Mouse (Mus musculus) lung, embryonic 15.5 days (tissue): ENCODE results near the gene Dpysl5. TPM values are rescaled to one million over a fixed set of nuclear protein-coding genes. Genes with fewer than 3 reads are reported as not detected.

Experiments used
- ATAC-seq: fragments of 200-750 bp; cut with Nextera tagmentation; 2 replicates; pipeline ENCODE4 v1.8.0; 2017; ENCODE audit warnings: moderate number of reproducible peaks, borderline replicate concordance; ENCODE audit not compliant: low FRiP score, low TSS enrichment; ENCODE audit errors: extremely low read depth
- H3K27ac ChIP-seq: fragments of 300-500 bp; sonication (generic); 2 replicates; pipeline ENCODE4 v1.5.1; 2015; ENCODE audit warnings: moderate library complexity, mild to moderate bottlenecking, inconsistent platforms
- H3K27me3 ChIP-seq: fragments of 300-500 bp; sonication (generic); 2 replicates; pipeline ENCODE4 v1.6.1; 2015; ENCODE audit warnings: inconsistent platforms
- H3K36me3 ChIP-seq: fragments of 300-500 bp; sonication (generic); 2 replicates; pipeline ENCODE4 v1.6.1; 2015; ENCODE audit warnings: inconsistent platforms
- H3K4me1 ChIP-seq: fragments of 300-500 bp; sonication (generic); 2 replicates; pipeline ENCODE4 v1.6.1; 2015; ENCODE audit warnings: inconsistent platforms
- H3K4me2 ChIP-seq: fragments of 300-500 bp; sonication (generic); 2 replicates; pipeline ENCODE4 v1.6.1; 2015; ENCODE audit warnings: inconsistent platforms, mild to moderate bottlenecking, moderate library complexity
- H3K4me3 ChIP-seq: fragments of 300-500 bp; sonication (generic); 2 replicates; pipeline ENCODE4 v1.5.1; 2015; ENCODE audit warnings: mild to moderate bottlenecking, inconsistent platforms
- H3K9ac ChIP-seq: fragments of 300-500 bp; sonication (generic); 2 replicates; pipeline ENCODE4 v1.6.1; 2015; ENCODE audit warnings: inconsistent platforms
- H3K9me3 ChIP-seq: fragments of 300-500 bp; sonication (generic); 2 replicates; pipeline ENCODE4 v1.6.1; 2016; ENCODE audit warnings: inconsistent platforms
- WGBS: fragments of 180-500 bp; shearing (Covaris S2); methylation state at CpG from one replicate; pipeline ENCODE4 v1.1.7; 2015; 5-methylcytosine and 5-hydroxymethylcytosine counted together
- polyA plus RNA-seq: library from polyadenylated mRNA; unstranded; fragments of >200 nt; fragmentation: Nextera tagmentation; extraction: Ambion mirVana; gene quantifications from 2 replicates; pipeline ENCODE4 v1.2.1, GENCODE M21; 2015

The Dpysl5 gene
- polyA plus RNA-seq, 1 experiment from 2014 or later = 5.3 TPM

DNA sequence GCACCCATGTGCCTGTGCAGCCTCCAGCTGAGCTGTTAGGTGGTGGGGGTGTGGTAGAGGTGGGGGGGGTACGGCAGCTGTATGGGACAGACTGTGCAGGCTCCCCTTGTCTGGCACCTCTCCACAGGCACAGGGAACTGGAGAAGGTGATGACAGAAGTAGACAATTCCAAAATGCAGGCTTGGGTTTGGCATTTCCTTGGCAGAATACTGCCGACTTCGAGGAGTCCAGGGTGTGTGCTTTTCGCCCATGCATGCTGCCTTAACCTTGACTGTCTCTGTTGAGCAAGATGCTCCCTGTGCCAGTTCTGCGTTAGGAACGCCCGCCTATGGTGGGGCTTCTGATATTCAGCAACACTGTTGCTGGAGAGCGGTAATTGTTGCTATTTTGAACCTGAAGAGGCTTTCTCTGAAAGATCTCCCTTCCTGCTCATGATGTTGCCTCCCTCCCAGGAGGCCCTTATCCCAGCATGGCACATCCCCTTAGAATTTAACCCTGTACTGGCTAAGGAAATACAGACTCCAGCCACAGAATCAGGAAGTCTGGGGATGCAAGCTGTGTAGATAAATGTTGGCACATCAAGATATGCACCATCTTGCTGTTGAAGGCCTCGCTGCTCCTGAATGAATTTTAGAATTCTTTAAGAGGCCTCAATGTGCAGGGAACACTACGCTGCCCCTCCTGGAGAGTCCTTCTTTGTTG is 26.9 kb downstream of the Dpysl5 start:
- H3K27me3 ChIP-seq = no peaks in the 10 kb centered on the region
- ATAC-seq = no peak
- no peak overlapping the region for H3K4me3 ChIP-seq
- H3K27ac ChIP-seq = no peak overlapping the region
- no peaks in the 10 kb centered on the region for H3K36me3 ChIP-seq
- H3K9me3 ChIP-seq = no peaks in the 10 kb centered on the region
- H3K9ac ChIP-seq = no peak overlapping the region
- 35% methylated on average over 10 of the region's 10 CpGs for WGBS
- no peak overlapping the region for H3K4me2 ChIP-seq
- H3K4me1 ChIP-seq = peaks cover 9% of the 10 kb centered on the region

DNA sequence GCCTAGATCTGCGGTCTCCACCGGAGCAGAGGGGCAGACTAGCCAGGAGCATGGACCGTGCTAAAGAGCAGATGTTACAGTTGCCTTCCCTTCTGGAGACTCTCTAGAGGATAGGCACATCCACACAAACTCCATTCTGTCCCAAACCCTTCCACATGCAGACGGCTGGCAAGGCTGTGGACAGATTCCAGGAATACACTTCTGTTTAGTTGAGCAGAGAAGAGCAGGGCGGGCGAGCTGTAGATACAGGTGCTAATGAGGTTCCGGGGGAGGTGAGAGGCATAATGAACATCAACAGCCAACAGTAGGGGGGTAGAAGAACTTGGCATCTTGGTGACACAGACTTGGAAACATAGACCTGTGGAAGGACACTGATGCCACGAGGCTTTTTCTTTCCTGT is 28.2 kb downstream of the Dpysl5 start:
- 78% methylated on average over 8 of the region's 8 CpGs for WGBS
- Histone ChIP-seq H3K4me1 (peaks cover 9% of the 10 kb centered on the region), H3K4me2 (no peak overlapping the region), H3K9ac (no peak overlapping the region), H3K4me3 (no peak overlapping the region), H3K27me3 (no peaks in the 10 kb centered on the region), H3K27ac (no peak overlapping the region), H3K9me3 (no peaks in the 10 kb centered on the region), H3K36me3 (no peaks in the 10 kb centered on the region)
- ATAC-seq = no peak

DNA sequence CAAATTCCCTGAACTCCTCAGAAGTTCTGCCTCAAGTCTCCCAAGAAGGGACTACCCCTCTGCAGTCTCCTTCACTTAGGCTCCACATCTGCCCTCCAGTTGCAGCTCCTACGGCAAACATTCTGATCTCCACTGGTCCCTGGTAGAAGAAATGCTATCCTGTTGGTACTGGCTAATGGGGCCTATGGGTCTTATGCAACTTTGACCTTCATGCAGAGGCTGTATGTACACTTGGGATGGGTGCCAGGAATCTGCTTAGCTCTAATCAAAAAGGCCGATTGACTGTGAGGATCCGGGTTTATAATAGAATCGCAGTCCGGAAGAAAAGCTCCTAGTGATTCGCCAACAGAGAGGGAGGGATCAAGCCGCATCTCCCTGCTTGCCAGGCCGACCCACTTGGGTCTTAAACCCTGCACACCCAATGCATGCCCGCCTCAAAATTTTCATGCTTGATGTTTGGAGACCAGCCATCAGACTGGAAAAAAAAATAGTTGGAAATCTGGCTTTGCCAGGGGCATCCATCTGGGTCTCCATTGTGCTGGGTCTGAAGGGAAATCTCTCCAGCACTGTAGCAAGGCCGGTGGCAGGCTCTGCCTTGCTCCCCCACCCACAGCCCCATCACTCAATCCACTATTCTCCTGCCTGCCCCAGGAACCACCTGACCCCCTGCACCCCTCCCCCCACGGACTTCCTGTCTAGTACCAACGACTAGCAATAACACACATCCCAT is 38.4 kb downstream of the Dpysl5 start:
- WGBS = 57% methylated on average over 12 of the region's 12 CpGs
- no peaks in the 10 kb centered on the region for H3K27me3 ChIP-seq
- peaks cover 12% of the 10 kb centered on the region; the same call in 1 of the 2 replicates for H3K4me1 ChIP-seq
- no peak overlapping the region for H3K9ac ChIP-seq
- no peaks in the 10 kb centered on the region for H3K36me3 ChIP-seq
- no peak for ATAC-seq
- H3K27ac ChIP-seq = no peak overlapping the region
- no peak overlapping the region for H3K4me2 ChIP-seq
- no peak overlapping the region for H3K4me3 ChIP-seq
- no peaks in the 10 kb centered on the region for H3K9me3 ChIP-seq

DNA sequence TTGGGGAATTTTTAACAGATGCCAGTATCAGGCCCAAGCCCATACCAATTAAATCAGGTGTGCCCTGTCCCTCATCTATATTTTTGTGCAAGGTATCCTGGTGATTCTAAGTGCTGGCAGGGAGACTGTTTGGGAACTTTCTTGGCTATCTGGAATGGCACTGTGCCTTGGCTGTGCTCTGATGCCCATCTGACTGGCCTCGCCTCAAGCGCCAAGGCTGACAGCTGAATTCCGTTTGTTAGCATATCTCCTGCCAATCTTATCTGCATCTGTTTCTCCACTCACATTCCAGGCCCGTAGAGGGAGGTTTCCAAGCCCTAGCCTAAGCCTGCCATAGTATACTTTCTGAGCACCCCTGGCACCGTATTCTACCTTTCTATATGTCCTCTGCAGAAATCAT is 39.7 kb downstream of the Dpysl5 start:
- H3K9me3 ChIP-seq = no peaks in the 10 kb centered on the region
- H3K4me3 ChIP-seq = no peak overlapping the region
- no peaks in the 10 kb centered on the region for H3K27me3 ChIP-seq
- H3K4me1 ChIP-seq = peaks cover 12% of the 10 kb centered on the region; the same call in 1 of the 2 replicates
- no peaks in the 10 kb centered on the region for H3K36me3 ChIP-seq
- H3K9ac ChIP-seq = no peak overlapping the region
- ATAC-seq = no peak
- no peak overlapping the region for H3K27ac ChIP-seq
- 55% methylated on average over 5 of the region's 5 CpGs for WGBS
- no peak overlapping the region for H3K4me2 ChIP-seq

DNA sequence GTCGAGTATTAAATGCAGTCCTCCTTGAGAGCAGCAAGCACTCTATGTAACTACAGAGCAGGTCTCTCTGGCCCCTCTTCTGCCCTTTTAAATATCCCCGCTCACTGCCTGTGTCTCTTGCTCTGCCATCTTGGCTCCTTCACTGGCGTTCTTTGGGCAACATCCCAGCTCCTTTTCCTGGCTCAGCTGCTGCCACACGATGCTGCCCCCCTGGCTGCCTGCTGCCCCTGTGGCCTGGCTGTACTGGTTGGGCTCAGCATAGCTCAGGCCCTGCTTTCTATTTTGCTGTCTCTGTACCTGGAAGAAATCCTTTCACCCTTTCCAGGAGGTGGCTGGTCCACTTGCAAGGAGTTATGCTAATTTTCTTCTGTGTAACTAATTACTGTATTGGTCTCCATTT is 41.8 kb downstream of the Dpysl5 start:
- H3K4me1 ChIP-seq = peaks cover 12% of the 10 kb centered on the region; the same call in 1 of the 2 replicates
- H3K4me3 ChIP-seq = no peak overlapping the region
- no peak overlapping the region for H3K9ac ChIP-seq
- 77% methylated on average over 4 of the region's 4 CpGs for WGBS
- no peaks in the 10 kb centered on the region for H3K36me3 ChIP-seq
- H3K9me3 ChIP-seq = no peaks in the 10 kb centered on the region
- no peak overlapping the region for H3K27ac ChIP-seq
- no peaks in the 10 kb centered on the region for H3K27me3 ChIP-seq
- no peak overlapping the region for H3K4me2 ChIP-seq
- ATAC-seq = no peak

DNA sequence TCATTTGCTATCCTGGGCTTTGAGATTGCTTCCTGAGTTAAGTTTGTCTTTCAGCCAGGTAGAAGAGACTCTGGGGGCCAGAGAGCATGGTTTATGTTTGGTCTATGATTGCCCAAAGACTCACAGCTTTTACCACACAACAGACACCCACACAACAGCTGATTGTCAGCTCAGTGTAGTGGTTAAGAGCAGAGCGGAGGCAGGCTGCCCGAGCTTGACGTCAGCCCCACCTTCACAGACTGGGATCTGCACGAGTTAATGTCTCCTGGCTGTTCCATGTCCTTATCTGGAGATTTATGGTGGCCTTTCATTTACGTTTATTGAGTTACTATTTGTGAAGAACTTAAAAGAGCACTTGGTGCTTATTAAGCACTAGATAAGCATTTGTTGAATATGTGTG is 43.9 kb downstream of the Dpysl5 start:
- no peaks in the 10 kb centered on the region for H3K9me3 ChIP-seq
- H3K27me3 ChIP-seq = no peaks in the 10 kb centered on the region
- H3K4me2 ChIP-seq = no peak overlapping the region
- H3K27ac ChIP-seq = no peak overlapping the region
- H3K9ac ChIP-seq = no peak overlapping the region
- peaks cover 4% of the 10 kb centered on the region; the same call in 1 of the 2 replicates for H3K4me1 ChIP-seq
- H3K4me3 ChIP-seq = no peak overlapping the region
- H3K36me3 ChIP-seq = no peaks in the 10 kb centered on the region
- 37% methylated on average over 5 of the region's 5 CpGs for WGBS
- ATAC-seq = no peak

DNA sequence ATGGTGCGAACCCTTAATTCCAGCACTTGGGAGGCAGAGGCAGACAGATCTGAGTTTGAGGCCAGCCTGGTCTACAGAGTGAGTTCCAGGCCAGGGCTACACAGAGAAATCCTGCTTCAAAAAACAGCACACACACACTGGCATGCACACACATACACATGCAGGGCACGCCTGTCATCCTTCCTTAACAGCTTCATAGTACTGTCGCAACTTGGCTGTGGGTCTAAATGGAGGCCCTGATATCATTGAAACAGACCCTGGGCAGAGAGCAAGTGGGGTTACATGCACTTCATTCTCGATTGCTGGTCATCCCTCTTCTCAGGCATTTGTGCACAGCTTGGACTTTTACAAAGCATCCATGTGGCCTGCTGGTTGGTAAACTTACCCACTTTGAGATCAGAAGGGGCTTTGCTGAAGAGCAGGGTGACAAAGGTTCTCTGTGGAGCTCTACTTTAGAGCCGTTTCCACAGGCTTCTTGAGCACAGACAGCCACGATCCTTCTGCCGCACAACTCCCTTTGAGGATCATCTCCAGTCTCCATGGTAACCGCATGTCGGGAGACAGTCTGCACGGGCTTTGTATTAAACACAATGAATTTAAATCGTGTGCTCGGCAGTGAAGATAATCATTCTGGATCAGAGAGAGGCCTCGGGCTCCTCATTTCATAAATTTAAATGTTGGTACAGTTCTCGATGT is 51.6 kb downstream of the Dpysl5 start:
- 51% methylated on average over 14 of the region's 14 CpGs for WGBS
- Histone ChIP-seq H3K9ac (no peak overlapping the region), H3K27me3 (no peaks in the 10 kb centered on the region), H3K4me2 (no peak overlapping the region), H3K36me3 (no peaks in the 10 kb centered on the region), H3K27ac (no peak overlapping the region), H3K4me1 (peaks cover 13% of the 10 kb centered on the region), H3K4me3 (no peak overlapping the region), H3K9me3 (no peaks in the 10 kb centered on the region)
- no peak for ATAC-seq

DNA sequence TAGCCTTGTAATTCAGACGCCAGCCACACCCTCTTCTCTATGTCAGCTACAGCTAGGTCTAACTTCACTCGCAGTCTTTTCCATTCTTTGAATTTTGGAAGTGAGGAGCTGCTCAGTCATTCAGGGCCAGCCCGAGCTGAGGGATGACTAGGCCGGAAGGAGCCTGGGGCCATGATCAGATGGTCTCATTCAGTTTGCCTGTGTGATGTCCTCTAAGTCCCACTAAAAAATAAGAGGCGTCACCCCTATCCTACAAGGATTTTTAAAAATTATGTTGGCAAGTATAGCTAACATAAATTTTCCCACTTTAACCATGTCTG is 52.1 kb downstream of the Dpysl5 start:
- Histone ChIP-seq H3K9ac (no peak overlapping the region), H3K9me3 (no peaks in the 10 kb centered on the region), H3K27me3 (no peaks in the 10 kb centered on the region), H3K4me1 (peaks cover 18% of the 10 kb centered on the region), H3K36me3 (no peaks in the 10 kb centered on the region), H3K27ac (no peak overlapping the region), H3K4me2 (no peak overlapping the region), H3K4me3 (no peak overlapping the region)
- WGBS = 75% methylated on average over 5 of the region's 5 CpGs
- ATAC-seq = no peak

DNA sequence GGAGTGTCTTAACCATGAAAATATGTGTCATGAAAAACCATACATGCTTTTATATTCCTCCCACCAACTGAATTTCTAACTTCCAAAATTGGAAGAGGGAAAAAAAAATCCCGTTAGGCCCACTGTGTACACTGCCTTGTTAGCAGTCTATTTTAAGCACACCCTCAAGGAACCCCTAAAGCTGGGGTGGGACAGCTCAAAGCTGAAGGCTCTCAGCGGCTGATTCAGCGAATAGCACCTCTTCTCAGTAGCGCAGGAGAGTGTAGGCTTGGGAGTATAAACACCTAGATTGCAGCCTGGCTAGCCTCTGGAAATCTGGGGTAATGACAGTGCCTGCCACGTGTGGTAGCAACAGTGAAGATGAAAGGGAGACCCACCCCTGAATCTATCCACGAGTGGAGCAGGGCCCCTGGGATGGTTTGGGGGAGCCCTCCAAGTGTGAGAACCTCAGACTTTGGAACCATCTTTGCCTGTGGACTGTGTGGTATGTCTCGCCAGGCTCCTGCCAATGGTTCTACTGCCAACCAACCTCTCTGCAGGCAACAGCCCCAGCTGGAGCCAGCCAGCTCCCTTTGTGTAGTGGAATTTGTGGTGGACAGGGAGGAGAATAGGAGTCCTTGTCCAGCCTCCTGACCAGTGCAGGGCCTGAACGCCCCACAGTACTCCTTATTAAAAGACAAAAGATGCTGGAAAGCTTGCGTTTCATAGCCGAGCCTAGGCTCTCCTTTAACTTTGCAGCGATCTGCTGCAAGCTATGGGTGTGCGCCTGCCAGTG is 54.4 kb downstream of the Dpysl5 start:
- ATAC-seq = no peak
- Histone ChIP-seq H3K9me3 (no peaks in the 10 kb centered on the region), H3K4me1 (peaks cover 29% of the 10 kb centered on the region), H3K9ac (no peak overlapping the region), H3K27me3 (no peaks in the 10 kb centered on the region), H3K4me3 (no peak overlapping the region), H3K36me3 (no peaks in the 10 kb centered on the region), H3K4me2 (no peak overlapping the region), H3K27ac (no peak overlapping the region)
- 75% methylated on average over 12 of the region's 12 CpGs for WGBS

DNA sequence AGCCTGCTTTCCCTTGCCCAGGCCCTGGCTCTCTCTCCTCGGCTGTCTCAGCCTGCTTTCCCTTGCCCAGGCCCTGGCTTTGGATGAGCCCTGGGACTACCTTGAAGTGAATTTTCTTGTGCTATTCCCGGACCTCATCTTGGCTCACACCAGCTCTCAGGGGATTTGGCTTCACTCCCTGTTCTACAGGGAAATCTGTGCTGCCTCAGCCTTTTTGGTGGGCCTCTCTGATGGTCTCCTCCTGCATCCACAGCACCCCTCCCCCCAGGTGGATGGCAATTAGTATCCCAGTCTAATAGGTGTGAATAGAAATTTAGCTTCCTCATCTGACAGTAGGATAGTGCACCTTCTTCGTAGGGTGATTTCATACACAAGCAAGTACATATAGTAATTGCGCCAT is 56.7 kb downstream of the Dpysl5 start:
- H3K36me3 ChIP-seq = no peaks in the 10 kb centered on the region
- peak overlapping the region; percentile 18; the same call in 1 of the 2 replicates for H3K4me2 ChIP-seq
- no peak overlapping the region for H3K9ac ChIP-seq
- peak overlapping the region; percentile 66 for H3K27ac ChIP-seq
- peaks cover 32% of the 10 kb centered on the region for H3K4me1 ChIP-seq
- ATAC-seq = no peak
- H3K4me3 ChIP-seq = no peak overlapping the region
- H3K27me3 ChIP-seq = no peaks in the 10 kb centered on the region
- no peaks in the 10 kb centered on the region for H3K9me3 ChIP-seq
- 50% methylated on average over 4 of the region's 4 CpGs for WGBS

DNA sequence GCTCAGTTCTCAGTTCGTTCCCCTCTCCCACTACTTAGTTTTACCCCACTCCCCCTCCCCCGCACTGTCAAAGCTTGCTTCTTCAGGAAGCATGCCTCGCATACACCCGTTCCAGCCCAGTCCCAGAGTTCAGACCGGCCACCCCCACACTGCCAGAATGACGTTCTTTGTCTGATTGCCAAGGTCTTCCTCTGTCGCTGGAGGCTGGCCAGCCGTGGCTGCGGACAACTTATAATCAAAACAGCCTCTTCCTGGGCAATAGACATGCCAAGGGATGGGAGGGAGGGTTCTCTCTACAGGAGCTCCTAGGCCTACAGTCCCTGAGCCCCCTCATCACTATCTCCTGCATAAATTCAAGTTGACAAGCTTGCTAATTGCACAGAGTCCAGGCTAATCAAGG is 57.2 kb downstream of the Dpysl5 start:
- H3K4me2 ChIP-seq = peak overlapping the region; percentile 18; the same call in 1 of the 2 replicates
- WGBS = 12% methylated on average over 9 of the region's 9 CpGs

More for the DNA sequence above, 57.2 kb downstream of the Dpysl5 start:
- Histone ChIP-seq H3K27me3 (peaks cover under 1% of the 10 kb centered on the region; the same call in 1 of the 2 replicates), H3K27ac (peak overlapping the region; percentile 66), H3K9ac (no peak overlapping the region), H3K4me1 (peaks cover 32% of the 10 kb centered on the region), H3K36me3 (no peaks in the 10 kb centered on the region), H3K9me3 (no peaks in the 10 kb centered on the region), H3K4me3 (no peak overlapping the region)
- ATAC-seq = peak; percentile 94
